Mouse (Mus musculus) frontal cortex, adult (tissue): ENCODE measurements around the gene Sema4g.
A peak's percentile ranks its signal among the peaks of the same experiment; 100 is the strongest.
"Not testable (repeated sequence)": the region's sequence is repeated elsewhere in the genome, so short reads cannot be mapped to it uniquely, and the experiment has no call there.

Experiments used
- ATAC-seq: cut with Nextera tagmentation; 2 replicates; pipeline ENCODE4 v1.9.2; 2017; ENCODE audit warnings: mild to moderate bottlenecking, moderate library complexity, mixed read lengths; ENCODE audit not compliant: low TSS enrichment

The Sema4g gene

GRCm38 (mm10) chr19:45024775-45025174 is 35.9 kb downstream of the Sema4g start:
- no peak for ATAC-seq

- ATAC-seq: no peak
These were observed 37.2 kb downstream of the Sema4g start for GRCm38 (mm10) chr19:45025937-45026568.

GRCm38 (mm10) chr19:45026958-45027670 is 38.2 kb downstream of the Sema4g start:
- ATAC-seq: no peak

- peak; percentile 32; the same call in 1 of the 2 replicates for ATAC-seq
These were observed 38.9 kb downstream of the Sema4g start for GRCm38 (mm10) chr19:45027848-45028247.

- no peak for ATAC-seq
These were observed 39.8 kb downstream of the Sema4g start for GRCm38 (mm10) chr19:45028746-45029145.

GRCm38 (mm10) chr19:45029571-45029970 is 40.7 kb downstream of the Sema4g start:
- ATAC-seq: no peak

- no peak for ATAC-seq
These were observed 41.2 kb downstream of the Sema4g start for GRCm38 (mm10) chr19:45030111-45030510.

- peak; percentile 40 for ATAC-seq
These were observed 42.1 kb downstream of the Sema4g start for GRCm38 (mm10) chr19:45030746-45031693.

- peak; percentile 60 for ATAC-seq
These were observed 42.9 kb downstream of the Sema4g start for GRCm38 (mm10) chr19:45031780-45032179.

- no peak for ATAC-seq
These were observed 43.9 kb downstream of the Sema4g start for GRCm38 (mm10) chr19:45032570-45033332.

GRCm38 (mm10) chr19:45036867-45037266 is 48.0 kb downstream of the Sema4g start:
- no peak for ATAC-seq

GRCm38 (mm10) chr19:45038198-45038597 is 49.3 kb downstream of the Sema4g start:
- ATAC-seq: not testable (repeated sequence)

GRCm38 (mm10) chr19:45040214-45040613 is 51.3 kb downstream of the Sema4g start:
- no peak for ATAC-seq

GRCm38 (mm10) chr19:45044389-45044927 is 55.6 kb downstream of the Sema4g start:
- ATAC-seq: no peak

- no peak for ATAC-seq
These were observed 56.3 kb downstream of the Sema4g start for GRCm38 (mm10) chr19:45045236-45045635.

- no peak for ATAC-seq
These were observed 56.8 kb downstream of the Sema4g start, which contains the start of gene Pdzd7 for GRCm38 (mm10) chr19:45045651-45046050. Gene Pdzd7 (minus strand): TSS chr19:45045717.

- peak; percentile 17 for ATAC-seq
These were observed 57.8 kb downstream of the Sema4g start for GRCm38 (mm10) chr19:45046523-45047321.

GRCm38 (mm10) chr19:45047417-45047934 is 58.6 kb downstream of the Sema4g start, which contains the start of gene Sfxn3:
Gene Sfxn3 (plus strand): TSS chr19:45047503.
- peak; percentile 75 for ATAC-seq

- ATAC-seq: peak; percentile 56
These were observed 59.2 kb downstream of the Sema4g start for GRCm38 (mm10) chr19:45047935-45048643.
